Mouse (Mus musculus) adrenal gland, postnatal 10 days (tissue): Measurements from ENCODE around the gene Prr5. TPM values are rescaled to one million over a fixed set of nuclear protein-coding genes. Genes with fewer than 3 reads are reported as not detected.

ENCODE experiments used
- DNase-seq: peaks from one replicate; pipeline ENCODE4 v3.0.0; 2021; ENCODE audit warnings: mixed read lengths
- total RNA-seq, 2 experiments: library from RNA; stranded (reverse); gene quantifications; 2 replicates each; pipeline ENCODE4 v1.2.3; 2021

Gene Prr5
- total RNA-seq, 2 experiments from 2014 or later = 11.4 to 12.1 TPM

DNA sequence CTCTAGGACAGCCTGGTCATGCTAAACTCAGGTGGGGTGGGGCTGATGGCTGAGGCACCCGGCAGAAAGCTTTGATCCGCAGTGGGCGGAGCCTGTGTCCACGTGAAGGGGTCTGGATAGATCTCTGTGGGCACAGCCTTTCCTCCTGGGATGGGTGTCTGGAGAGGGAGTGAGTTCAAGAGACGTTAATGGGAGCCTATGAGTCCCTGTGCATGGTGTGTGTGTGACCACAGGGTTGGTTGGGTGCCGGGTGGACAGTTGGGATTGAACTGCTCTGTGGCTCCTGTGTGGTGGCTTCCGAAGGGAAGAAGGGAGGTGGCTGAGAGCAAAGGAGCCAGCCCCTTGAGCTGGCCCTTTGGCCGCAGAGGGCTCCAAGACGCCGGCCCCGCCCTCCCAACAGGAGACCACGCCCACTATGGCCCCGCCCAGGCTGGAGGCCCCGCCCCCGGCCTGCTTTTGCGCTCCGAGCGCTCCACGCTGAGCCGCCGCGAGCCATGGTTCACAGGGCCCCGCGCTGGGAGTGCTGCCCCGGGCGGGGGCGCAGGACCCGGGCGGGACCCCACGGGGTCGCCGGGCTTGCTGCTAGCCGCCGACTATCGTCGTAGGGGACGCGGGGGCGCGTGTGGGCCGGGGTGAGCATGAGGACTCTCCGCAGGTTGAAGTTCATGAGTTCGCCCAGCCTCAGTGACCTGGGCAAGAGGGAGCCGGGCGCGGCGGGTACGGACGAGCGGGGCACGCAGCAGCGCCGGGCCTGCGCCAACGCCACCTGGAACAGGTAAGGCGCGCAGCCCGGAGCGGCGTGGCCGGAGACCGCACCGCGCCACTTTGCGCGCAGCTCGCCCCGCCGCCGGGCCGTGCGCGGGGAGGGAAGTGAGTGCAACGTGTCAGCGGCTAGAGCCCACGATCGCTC is 11.4 kb downstream of the Prr5 start:
- DNase-seq = peak; percentile 98

DNA sequence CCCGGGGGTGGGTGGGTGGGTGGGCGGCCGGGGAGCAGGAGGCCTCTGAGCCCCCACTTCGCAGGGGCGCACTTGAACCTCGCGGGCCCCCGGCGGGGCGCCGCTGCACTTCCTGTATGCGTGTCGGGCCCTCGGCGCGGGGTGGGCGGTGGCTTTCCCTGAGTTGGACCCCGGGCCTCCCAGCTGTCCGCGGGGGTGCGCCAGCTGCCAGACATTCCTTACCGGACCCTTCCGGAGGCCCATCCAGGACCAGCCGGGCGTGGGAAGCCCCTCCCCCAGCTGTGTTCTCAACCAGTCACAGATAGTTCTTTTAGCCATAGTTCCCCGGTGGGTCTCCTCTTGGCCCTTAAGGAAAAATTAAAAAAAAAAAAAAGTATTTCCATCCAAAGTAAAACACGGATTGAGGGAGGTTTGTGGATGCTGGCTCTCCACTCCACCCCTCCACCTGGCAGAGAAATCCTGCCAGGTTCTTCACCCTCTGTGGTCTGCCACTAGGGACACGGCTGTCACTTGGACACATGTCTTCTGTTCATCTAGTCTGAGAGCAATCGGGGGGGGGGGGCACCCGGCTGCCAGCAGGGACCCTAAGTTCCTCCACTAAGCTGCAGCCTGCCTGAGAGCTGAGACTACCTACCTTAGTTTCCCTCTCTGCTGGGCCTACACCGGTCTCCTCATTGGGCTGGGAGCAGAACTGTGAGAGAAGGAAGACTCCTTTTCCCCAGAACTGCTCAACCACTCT is 12.2 kb downstream of the Prr5 start:
- DNase-seq = peak; percentile 54

DNA sequence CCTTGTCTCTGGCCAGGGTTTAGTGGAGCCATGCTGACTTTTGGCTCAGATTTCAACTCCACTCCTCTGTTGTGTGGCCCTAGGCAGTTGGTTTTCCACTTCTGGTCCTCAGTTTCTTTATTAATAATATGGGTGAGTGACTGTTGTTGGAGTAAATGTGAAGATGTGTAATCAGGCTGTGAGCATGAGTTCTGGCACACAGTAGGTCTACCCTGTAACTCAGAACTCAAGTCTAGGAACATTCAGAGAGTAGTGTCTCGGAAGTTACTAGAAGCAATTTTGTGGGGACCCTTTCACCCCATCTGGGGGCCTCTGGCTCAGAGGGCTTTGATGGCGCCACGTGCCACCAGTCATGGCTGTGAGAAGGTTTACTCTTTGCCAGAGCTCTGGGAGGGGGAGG is 12.8 kb downstream of the Prr5 start:
- DNase-seq = no peak

DNA sequence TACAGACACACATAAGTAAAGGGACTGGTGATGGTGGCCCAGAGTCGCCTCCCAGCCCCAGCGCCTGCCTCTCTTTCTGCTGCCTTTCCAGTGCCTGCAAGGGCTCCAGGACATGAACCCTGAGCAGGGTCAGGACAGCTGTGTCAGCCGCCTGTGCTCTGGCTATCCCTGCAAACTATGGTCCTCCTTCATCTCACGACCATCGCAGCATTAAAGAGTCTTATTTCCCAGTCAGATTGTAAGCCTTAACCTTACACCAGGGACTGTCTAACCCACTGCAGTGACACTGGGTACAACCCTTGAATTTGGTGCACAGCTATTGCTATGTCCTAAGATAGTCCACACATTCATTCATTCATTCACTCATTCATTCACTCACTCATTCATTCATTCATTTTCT is 13.4 kb downstream of the Prr5 start:
- DNase-seq = no peak

DNA sequence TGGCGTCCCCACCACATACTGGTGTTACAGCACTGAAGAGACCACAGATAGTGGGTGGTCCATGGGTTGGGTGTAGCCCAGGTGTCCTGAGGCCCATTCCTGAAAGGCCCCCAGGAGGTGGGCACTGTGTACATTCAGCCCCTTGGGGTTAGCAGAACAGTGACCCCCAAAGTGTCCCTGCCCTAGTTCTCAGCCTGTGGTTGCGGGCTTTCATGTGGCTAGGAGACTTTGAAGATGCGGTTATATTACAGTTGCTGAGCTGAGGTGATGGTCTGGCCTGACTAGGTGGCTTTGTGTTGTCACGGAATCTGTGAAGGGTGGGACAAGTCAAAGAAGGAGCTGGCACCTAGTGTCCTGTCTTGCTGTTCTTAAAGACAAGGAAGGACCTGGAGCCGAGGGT is 15.1 kb downstream of the Prr5 start:
- no peak for DNase-seq

DNA sequence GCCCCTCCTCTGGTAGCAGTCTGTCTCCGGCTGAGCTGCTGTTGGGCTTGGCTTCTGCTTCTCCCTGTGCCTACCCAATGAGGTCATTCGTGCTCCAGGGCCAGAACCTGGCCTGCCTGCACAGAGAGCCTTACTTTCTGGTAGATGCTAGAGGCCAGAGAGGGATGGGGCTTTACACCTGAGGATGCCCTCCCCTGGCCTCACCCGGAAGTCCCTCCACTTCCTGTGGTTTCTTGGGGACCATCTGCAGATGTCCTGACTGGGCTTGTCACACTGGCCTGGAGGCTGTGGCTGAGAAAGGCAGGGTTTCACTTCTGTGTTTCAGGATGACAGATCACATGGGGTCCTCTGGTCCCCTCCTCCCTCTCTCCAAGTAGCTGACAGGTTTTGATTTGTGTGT is 16.0 kb downstream of the Prr5 start:
- DNase-seq = no peak

DNA sequence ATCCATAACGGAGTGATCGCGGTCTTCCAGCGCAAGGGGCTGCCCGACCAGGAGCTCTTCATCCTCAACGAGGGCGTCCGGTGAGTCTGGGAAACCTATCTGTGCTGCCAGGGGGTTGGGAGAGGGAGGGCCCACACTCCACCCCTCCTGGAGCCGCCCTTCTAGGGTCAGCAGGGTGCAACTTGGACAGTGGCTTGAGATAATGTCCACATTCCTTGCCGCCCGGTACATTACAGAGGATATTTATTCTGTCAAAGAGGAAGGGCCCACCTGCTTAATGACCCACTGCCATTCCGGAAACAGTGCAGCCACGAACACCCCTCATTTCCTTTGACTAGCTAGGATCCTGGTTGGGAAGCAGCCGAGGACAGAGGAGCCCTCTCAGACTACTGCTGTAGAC is 18.5 kb downstream of the Prr5 start:
- DNase-seq = no peak

DNA sequence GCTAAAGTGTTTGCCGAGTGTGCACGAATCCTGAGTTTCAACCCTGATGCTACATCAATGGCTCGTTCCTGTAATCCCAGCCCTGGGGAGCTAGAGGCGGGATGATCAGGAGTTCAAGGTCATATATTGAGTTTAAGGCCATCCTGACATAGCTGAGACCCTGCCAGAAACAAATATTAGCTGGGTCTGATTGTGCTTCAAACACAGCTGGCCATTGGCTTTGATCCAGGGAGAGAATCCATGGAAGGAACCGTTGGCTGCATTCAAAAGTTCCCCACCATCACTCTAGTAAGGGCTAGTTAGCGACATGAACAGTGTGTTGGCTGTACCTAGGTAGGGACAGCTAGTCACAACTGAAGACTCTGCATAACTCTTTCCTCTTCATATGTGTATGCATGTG is 19.9 kb downstream of the Prr5 start:
- no peak for DNase-seq

DNA sequence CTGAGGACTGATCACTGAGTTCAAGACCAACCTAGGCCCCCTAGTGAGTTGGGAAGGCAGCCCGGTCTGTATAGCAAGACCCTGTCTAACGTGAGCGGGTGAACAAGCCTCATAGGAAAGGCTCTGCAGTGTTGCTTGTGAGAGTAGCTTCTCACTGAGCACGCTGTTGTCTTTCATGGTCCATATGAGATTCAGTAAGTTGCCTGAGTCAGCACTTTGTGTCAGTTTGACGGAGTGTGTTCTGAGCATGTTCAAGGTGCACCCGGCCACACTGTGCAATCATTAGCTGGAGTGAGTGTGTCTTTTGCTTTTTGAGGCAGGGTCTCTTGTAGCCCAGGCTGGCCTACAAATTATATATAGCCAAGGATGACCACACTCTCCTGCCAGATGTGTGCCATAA is 22.1 kb downstream of the Prr5 start:
- DNase-seq = no peak

DNA sequence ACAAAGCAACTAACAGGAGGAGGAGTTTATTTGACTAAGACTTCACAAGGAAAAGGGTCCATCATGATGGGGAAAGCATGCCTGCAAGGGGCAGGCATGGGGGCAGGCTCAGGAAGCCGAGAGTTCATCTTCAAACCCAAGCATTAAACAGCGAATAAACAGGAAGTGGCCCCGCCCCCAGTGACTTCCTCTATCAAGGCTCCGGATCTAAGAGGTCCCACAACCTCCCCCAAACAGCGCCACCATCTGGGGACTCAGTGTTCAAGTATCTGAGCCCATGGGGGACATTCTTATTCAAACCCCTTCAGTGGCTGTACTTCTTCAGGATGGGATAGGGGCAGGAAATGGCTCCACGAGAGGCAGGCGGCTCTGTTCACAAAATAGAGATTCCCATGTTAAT is 23.2 kb downstream of the Prr5 start:
- DNase-seq = no peak

DNA sequence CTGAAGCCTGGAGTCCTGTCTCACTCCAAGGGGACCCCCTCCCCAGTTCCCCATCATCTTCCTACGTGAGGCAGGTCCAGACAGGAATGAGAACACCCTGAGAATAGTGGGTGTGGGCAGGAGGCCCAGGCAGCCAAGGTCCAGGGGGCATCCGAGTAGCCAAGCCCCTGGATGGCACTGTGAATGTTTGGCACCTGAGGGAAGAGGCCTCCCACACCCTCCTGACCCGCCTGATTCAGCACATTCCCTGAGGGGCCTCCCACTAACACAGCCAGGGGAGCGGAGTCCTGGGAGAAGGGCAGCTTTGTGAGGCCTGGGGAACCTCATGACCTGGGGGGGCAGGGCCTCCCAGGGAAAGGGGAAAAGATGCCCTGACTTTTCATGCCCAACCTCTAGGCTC is 26.6 kb downstream of the Prr5 start:
- no peak for DNase-seq

DNA sequence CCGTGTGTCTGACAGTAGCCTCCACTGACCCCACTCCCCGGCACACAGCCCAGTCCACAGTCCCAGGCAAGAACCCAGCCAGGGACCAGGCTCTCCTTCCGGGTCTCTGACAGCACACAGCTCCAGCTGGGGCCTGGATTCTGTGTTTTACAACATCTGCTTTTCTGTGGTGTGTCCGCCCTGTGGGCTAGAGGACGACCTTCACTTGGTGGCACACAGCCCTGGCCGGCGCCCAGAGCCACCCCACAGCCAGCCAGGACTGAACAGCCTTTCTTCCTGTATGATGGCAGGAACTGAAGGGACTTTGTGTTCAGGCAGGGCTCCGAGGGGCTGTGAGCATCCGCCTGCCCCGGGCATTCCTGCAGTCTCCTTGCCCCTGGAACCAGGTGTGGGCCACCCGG is 28.2 kb downstream of the Prr5 start:
- peak; percentile 85 for DNase-seq

DNA sequence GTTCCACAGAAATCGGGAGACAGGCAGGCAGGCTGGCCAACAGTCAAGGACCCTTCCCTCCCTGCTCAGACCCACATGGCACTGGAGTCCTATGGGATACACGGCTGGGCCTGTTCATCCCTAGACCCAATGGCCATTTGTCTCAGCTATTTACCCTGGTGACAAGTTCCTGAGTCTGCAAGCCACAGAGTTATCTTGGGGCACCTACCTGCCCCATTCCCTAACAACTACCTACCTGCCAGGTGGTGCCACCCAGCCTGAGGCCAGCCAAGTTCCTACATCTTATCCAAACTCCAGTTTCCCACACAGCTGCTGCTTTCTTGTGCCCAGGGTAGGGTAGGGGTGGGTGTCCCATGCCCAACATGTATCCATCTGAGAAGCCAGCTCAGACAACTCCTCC is 28.8 kb downstream of the Prr5 start:
- no peak for DNase-seq

DNA sequence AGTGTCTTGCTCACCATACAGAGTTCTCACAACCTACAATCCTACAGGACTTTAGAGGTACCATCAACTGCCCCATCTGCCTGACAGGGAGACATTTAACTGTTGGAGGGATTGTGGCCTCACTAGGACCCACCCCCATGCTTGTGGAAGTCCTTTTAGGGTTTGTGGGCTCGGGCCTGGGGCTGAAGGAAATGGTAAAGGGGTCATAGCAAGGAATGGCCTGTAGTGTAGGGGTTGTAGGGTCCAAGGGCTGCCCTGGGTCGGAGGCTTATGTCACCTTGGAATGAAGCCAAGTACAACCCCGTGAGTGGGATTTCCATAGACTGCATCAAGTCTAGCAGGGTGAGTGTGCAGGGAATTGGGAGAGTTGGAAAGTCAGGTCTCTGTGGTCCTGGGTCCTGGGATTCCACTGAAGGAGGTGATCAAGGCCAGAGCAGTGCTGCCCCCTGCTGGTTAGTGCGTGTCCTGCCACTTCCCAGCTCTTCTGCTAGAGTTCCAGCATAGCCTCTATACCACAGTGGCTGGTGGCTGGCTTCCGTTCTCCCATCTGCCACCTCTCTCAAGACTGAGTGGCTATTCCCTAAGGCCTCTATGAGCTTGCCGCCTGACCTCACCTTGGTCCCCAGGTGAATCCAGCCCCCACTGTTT is 30.9 kb downstream of the Prr5 start:
- DNase-seq = peak; percentile 84

DNA sequence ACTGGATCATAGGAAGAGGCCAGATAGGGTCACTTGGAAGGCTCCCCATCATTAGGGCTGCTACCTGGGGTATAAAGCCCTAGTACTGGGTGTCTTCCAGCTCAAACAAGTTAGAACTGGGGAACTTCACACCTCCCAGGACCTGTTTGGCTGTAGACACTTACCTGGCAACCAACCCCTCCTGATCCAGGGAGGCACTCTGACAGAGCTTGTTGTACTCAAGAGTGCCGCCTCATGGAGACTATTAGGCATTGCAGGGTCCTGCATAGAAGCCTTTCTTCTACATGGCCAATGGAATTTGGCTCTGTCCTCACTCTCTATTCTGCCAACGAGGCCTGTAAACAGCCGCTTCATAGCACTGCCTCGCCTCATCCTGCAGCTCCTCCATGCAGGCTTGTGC is 32.5 kb downstream of the Prr5 start:
- peak; percentile 60 for DNase-seq

DNA sequence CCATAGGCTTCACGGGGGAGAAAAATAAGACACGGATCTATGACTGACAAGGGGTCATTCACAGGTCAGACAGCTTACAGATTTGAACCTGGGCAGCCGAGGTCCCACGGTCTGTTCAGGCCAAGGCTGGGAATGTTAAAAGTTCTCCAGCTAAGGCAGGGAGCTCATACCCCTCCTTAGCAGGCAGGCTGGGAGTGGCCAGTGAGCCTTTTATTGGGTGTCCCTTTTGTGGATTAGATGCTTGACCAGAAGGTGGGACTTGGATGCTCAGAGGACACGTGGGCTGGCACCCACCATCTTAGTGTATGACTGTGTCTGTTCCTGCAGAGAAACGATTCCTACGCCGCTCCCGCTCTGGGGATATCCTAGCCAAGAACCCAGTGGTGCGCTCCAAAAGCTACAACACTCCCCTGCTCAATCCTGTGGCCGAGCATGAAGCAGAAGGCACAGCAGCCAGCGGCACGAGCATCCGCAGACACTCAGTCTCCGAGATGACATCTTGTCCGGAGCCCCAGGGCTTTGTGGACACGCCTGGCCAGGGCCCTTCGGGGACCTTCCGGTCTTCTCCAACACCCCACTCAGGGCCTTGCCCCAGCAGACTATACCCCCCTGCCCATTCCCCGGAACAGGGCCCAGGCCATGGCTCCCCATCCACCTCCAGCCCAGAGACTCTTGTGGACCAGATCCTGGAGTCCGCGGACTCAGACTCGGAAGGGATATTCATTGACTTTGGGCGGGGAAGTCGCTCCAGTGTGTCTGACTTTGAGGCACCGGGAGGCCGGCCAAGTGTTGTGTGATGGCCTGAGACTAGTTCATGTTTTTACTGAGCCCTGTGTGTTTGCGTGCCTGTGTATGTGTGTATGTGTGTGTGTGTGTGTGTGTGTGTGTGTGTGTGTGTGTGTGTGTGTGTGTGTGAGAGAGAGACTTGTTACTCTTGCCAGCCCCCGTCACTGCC is 33.2 kb downstream of the Prr5 start:
- DNase-seq = no peak

DNA sequence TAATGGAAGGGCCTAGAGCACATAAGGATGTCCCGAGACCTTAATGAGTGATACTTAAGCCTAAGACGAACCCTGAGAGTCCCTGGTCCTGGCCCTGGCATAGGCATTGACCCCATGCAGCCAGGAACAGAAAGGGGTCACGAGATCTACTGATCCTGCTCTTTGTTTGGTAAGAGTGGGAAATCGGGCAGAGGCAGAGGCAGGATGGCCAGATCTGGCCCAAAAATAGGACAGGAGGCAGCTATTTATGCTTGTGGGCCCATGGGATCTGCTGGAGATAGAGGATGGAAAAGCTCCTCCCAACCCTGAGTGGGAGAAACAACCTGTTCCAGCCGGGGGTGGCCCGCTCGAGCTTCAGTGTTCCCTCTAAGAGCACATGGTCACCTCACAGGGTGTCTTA is 34.6 kb downstream of the Prr5 start:
- no peak for DNase-seq

DNA sequence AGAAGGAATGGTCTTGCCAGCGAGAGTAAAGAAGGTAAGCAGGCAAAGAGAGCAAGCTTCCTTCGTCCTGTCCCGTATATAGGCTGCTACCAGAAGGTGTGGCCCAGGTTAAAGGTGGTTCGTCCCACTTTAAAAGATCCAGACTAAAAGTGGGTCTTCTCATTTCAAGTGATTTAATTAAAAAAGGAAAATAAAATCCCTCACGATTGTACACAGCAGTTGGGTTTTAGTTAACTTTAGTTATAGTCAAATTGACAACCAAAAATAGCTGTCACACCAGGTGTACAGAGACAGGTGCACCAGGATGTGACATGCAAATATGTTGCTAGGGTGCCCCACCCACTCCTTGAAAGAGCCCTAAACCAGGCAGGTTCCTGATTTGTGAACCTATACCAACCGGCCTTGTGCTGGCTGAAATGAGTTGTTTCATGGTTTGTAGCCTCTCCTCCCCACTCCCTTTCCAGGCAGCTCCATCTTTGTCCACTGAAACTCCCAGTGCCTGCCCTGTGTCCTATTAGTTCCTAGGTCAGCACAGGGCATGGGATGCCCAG is 36.0 kb downstream of the Prr5 start:
- DNase-seq = no peak

DNA sequence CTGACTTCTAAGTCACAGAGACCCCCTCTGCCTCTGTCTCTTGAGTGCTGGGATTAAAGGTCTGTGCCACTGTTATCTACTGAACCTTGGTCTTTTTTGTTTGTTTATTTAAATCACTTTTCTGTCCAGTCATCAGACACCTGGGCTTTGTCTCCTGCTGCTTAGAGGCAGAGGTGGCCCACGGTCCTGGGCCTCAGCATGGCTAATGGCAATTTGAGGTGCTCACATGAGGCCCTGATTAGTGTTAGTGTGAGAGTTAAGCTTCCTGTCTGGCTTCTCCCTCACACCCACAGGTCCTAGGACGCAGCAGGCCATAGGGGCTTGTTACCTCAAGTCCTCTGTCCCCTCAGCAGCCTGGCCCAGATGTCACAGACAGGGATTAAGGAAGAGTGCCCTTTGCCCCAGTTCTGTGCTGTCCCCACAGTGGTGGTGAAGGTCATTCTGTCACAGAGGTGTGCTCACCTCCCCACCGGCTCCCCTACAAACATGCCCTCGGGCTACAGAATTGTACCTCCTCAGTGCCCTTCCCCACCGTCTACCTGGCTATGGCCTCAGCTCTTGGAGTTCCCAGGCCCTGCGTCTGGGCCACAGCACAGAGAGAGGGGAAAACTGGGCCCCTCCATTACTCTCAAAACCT is 37.7 kb downstream of the Prr5 start:
- no peak for DNase-seq

DNA sequence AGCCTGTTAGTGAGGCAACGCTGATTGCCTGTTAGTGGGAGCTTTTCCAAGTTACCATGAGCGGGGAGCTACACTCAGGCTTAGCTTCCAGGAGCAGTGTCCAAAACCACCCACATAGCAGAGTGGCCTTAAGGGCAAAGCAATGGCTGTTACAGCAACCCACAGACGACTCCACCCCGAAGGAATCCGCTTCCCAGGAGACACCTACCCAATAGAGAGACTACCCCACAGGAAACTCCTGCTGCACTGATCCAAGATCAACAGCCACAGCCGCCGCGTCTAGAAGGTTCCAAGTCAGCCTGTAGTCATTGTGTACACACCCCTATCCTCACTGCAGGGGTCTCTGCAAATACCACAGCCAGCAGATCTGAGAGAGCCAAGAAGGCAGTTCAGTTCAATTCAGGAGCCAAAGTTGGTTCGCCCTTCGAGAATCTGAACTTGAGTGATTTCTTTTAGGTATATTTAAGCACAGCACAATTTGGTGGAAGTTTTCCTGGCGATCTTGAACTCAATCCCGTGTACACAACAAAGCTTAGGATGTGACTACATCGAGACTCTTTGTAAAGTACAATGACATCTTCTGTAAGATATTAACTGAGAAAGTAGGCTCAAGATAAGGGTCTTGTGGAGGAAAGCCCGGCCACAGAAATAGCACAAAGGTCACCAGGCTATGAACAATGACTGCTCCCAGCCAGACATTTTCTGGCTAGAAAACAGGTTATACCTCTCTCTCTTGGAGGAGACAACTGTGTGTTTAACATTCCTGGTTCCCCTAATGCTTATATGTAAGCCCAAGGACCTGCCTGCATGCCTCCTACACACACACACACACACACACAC is 43.4 kb downstream of the Prr5 start:
- DNase-seq = no peak
